Mouse (Mus musculus) limb, embryonic 11.5 days (tissue): Measurements from ENCODE around the gene Ttn. TPM values are rescaled to one million over a fixed set of nuclear protein-coding genes. Genes with fewer than 3 reads are reported as not detected.

Experiments used
- ATAC-seq: fragments of 200-750 bp; cut with Nextera tagmentation; 2 replicates; pipeline ENCODE4 v1.8.0; 2017; ENCODE audit warnings: low read depth; ENCODE audit not compliant: insufficient number of reproducible peaks, low FRiP score, low TSS enrichment
- DNase-seq: peaks from one replicate; pipeline ENCODE4 v3.0.0-alpha.2; 2015; ENCODE audit warnings: low spot score
- H3K27ac ChIP-seq: fragments of 300-500 bp; sonication (generic); replicated peaks from 2 replicates; pipeline ENCODE4 v1.5.1; 2014; ENCODE audit warnings: low read depth, mild to moderate bottlenecking, low read length
- H3K27me3 ChIP-seq: fragments of 300-500 bp; sonication (generic); 2 replicates; pipeline ENCODE4 v1.6.1; 2014; ENCODE audit warnings: mild to moderate bottlenecking, low read length, mixed read lengths; ENCODE audit not compliant: control insufficient read depth, insufficient read depth
- H3K36me3 ChIP-seq: fragments of 300-500 bp; sonication (generic); 2 replicates; pipeline ENCODE4 v1.6.1; 2014; ENCODE audit warnings: mild to moderate bottlenecking, low read length, moderate library complexity, mixed read lengths; ENCODE audit not compliant: control insufficient read depth, insufficient read depth
- H3K4me1 ChIP-seq: fragments of 300-500 bp; sonication (generic); 2 replicates; pipeline ENCODE4 v1.6.1; 2014; ENCODE audit warnings: low read length, mixed read lengths; ENCODE audit not compliant: control insufficient read depth, insufficient read depth
- H3K4me2 ChIP-seq: fragments of 300-500 bp; sonication (generic); 2 replicates; pipeline ENCODE4 v1.6.1; 2014; ENCODE audit warnings: low read depth, mild to moderate bottlenecking, moderate library complexity; ENCODE audit not compliant: severe bottlenecking
- H3K4me3 ChIP-seq: fragments of 300-500 bp; sonication (generic); 2 replicates; pipeline ENCODE4 v1.5.1; 2014; ENCODE audit warnings: low read depth, low read length
- H3K9ac ChIP-seq: fragments of 300-500 bp; sonication (generic); 2 replicates; pipeline ENCODE4 v1.6.1; 2014; ENCODE audit warnings: mild to moderate bottlenecking, low read length
- H3K9me3 ChIP-seq: fragments of 300-500 bp; sonication (generic); 2 replicates; pipeline ENCODE4 v1.6.1; 2016; ENCODE audit warnings: low read length; ENCODE audit not compliant: control insufficient read depth
- WGBS: fragments of 180-500 bp; shearing (Covaris S2); extraction: QIAGEN DNeasy Blood & Tissue Kit; methylation state at CpG from one replicate; pipeline ENCODE4 v1.1.7; 2014; 5-methylcytosine and 5-hydroxymethylcytosine counted together
- polyA plus RNA-seq: library from polyadenylated mRNA; unstranded; fragments of >200 nt; fragmentation: Nextera tagmentation; extraction: Ambion mirVana; gene quantifications from 2 replicates; pipeline ENCODE4 v1.2.1, GENCODE M21; 2014

Ttn gene
- polyA plus RNA-seq, 1 experiment from 2014 or later = 7.1 TPM

GRCm38 (mm10) chr2:76762154-76762553 is 220.2 kb downstream of the Ttn start:
- H3K9ac ChIP-seq = no peak overlapping the region
- no peaks in the 10 kb centered on the region for H3K27me3 ChIP-seq
- H3K4me1 ChIP-seq = no peaks in the 10 kb centered on the region
- DNase-seq = no peak
- 94% methylated on average over 6 of the region's 6 CpGs for WGBS
- no peaks in the 10 kb centered on the region for H3K36me3 ChIP-seq
- H3K9me3 ChIP-seq = no peaks in the 10 kb centered on the region; the same call in 1 of the 2 replicates
- no peak for ATAC-seq
- no peak overlapping the region for H3K4me3 ChIP-seq
- no peak overlapping the region for H3K4me2 ChIP-seq
- no peak overlapping the region for H3K27ac ChIP-seq

- Histone ChIP-seq H3K4me3 (no peak overlapping the region), H3K9ac (no peak overlapping the region), H3K4me2 (no peak overlapping the region), H3K9me3 (no peaks in the 10 kb centered on the region; the same call in 1 of the 2 replicates), H3K4me1 (no peaks in the 10 kb centered on the region), H3K27me3 (no peaks in the 10 kb centered on the region), H3K36me3 (no peaks in the 10 kb centered on the region), H3K27ac (no peak overlapping the region)
- 93% methylated on average over 15 of the region's 15 CpGs for WGBS
- DNase-seq (no peak), ATAC-seq (no peak)
These were observed 225.9 kb downstream of the Ttn start for GRCm38 (mm10) chr2:76756461-76756860.

- Histone ChIP-seq H3K4me3 (no peak overlapping the region), H3K9ac (no peak overlapping the region), H3K9me3 (no peaks in the 10 kb centered on the region; the same call in 1 of the 2 replicates), H3K4me1 (no peaks in the 10 kb centered on the region), H3K27me3 (no peaks in the 10 kb centered on the region), H3K36me3 (no peaks in the 10 kb centered on the region), H3K27ac (no peak overlapping the region), H3K4me2 (no peak overlapping the region)
- ATAC-seq = no peak
- 89% methylated on average over 6 of the region's 6 CpGs for WGBS
- no peak for DNase-seq
These were observed 230.4 kb downstream of the Ttn start for GRCm38 (mm10) chr2:76751993-76752392.

- H3K27me3 ChIP-seq = no peaks in the 10 kb centered on the region
- no peak overlapping the region for H3K4me2 ChIP-seq
- H3K9ac ChIP-seq = no peak overlapping the region
- H3K4me1 ChIP-seq = no peaks in the 10 kb centered on the region
- no peak overlapping the region for H3K27ac ChIP-seq
- DNase-seq (no peak), ATAC-seq (no peak)
- peaks cover 3% of the 10 kb centered on the region for H3K9me3 ChIP-seq
- 96% methylated on average over 21 of the region's 21 CpGs for WGBS
- H3K36me3 ChIP-seq = no peaks in the 10 kb centered on the region
- H3K4me3 ChIP-seq = no peak overlapping the region
These were observed 232.8 kb downstream of the Ttn start for GRCm38 (mm10) chr2:76749341-76750110.

GRCm38 (mm10) chr2:76748696-76749095 is 233.7 kb downstream of the Ttn start:
- 93% methylated on average over 14 of the region's 14 CpGs for WGBS

GRCm38 (mm10) chr2:76719650-76720049 is 262.7 kb downstream of the Ttn start:
- Histone ChIP-seq H3K27me3 (no peaks in the 10 kb centered on the region), H3K9ac (no peak overlapping the region), H3K9me3 (no peaks in the 10 kb centered on the region), H3K36me3 (no peaks in the 10 kb centered on the region), H3K27ac (no peak overlapping the region), H3K4me3 (no peak overlapping the region), H3K4me1 (no peaks in the 10 kb centered on the region), H3K4me2 (no peak overlapping the region)
- no peak for DNase-seq
- ATAC-seq = no peak
- 93% methylated on average over 14 of the region's 14 CpGs for whole genome bisulfite sequencing

More at GRCm38 (mm10) chr2:76748696-76749095, 233.7 kb downstream of the Ttn start:
- Histone ChIP-seq H3K9ac (no peak overlapping the region), H3K9me3 (peaks cover 3% of the 10 kb centered on the region), H3K36me3 (no peaks in the 10 kb centered on the region), H3K4me1 (no peaks in the 10 kb centered on the region), H3K4me2 (no peak overlapping the region), H3K4me3 (no peak overlapping the region), H3K27me3 (no peaks in the 10 kb centered on the region), H3K27ac (no peak overlapping the region)
- no peak for DNase-seq
- ATAC-seq = no peak

- DNase-seq (no peak), ATAC-seq (no peak)
- Histone ChIP-seq H3K4me1 (no peaks in the 10 kb centered on the region), H3K9ac (no peak overlapping the region), H3K4me3 (no peak overlapping the region), H3K4me2 (no peak overlapping the region), H3K27me3 (no peaks in the 10 kb centered on the region), H3K27ac (no peak overlapping the region), H3K9me3 (peaks cover 3% of the 10 kb centered on the region; the same call in 1 of the 2 replicates), H3K36me3 (peaks cover 2% of the 10 kb centered on the region; the same call in 1 of the 2 replicates)
- WGBS = 76% methylated on average over 8 of the region's 8 CpGs
These were observed 267.4 kb downstream of the Ttn start for GRCm38 (mm10) chr2:76714984-76715383.

- Histone ChIP-seq H3K4me3 (no peak overlapping the region), H3K9me3 (peaks cover 3% of the 10 kb centered on the region; the same call in 1 of the 2 replicates), H3K9ac (no peak overlapping the region), H3K27ac (no peak overlapping the region), H3K27me3 (no peaks in the 10 kb centered on the region), H3K4me2 (no peak overlapping the region), H3K36me3 (peaks cover 2% of the 10 kb centered on the region; the same call in 1 of the 2 replicates), H3K4me1 (no peaks in the 10 kb centered on the region)
- no peak for DNase-seq
- 93% methylated on average over 3 of the region's 3 CpGs for WGBS
- no peak for ATAC-seq
These were observed 273.8 kb downstream of the Ttn start for GRCm38 (mm10) chr2:76708512-76708911.
